Mouse (Mus musculus) lung, embryonic 14.5 days (tissue): ENCODE measurements around the gene Tex38. TPM values are rescaled to one million over a fixed set of nuclear protein-coding genes. Genes with fewer than 3 reads are reported as not detected.

Source experiments
- ATAC-seq: fragments of 200-750 bp; cut with Nextera tagmentation; 2 replicates; pipeline ENCODE4 v1.8.0; 2017; ENCODE audit warnings: mild to moderate bottlenecking, moderate TSS enrichment, moderate library complexity; ENCODE audit not compliant: insufficient read depth
- DNase-seq: peaks from one replicate; pipeline ENCODE4 v3.0.0-alpha.2; 2015
- H3K27ac ChIP-seq: fragments of 300-500 bp; sonication (generic); 2 replicates; pipeline ENCODE4 v1.5.1; 2014; ENCODE audit warnings: low read depth, mild to moderate bottlenecking, moderate library complexity
- H3K27me3 ChIP-seq: fragments of 300-500 bp; sonication (generic); 2 replicates; pipeline ENCODE4 v1.6.1; 2014; ENCODE audit warnings: low read length, control low read depth; ENCODE audit not compliant: insufficient read depth
- H3K36me3 ChIP-seq: fragments of 300-500 bp; sonication (generic); 2 replicates; pipeline ENCODE4 v1.6.1; 2014; ENCODE audit warnings: control low read depth; ENCODE audit not compliant: insufficient read depth
- H3K4me1 ChIP-seq: fragments of 300-500 bp; sonication (generic); 2 replicates; pipeline ENCODE4 v1.6.1; 2014; ENCODE audit warnings: antibody characterized with exemption, control low read depth; ENCODE audit not compliant: insufficient read depth
- H3K4me2 ChIP-seq: fragments of 300-500 bp; sonication (generic); 2 replicates; pipeline ENCODE4 v1.6.1; 2014; ENCODE audit warnings: mild to moderate bottlenecking
- H3K4me3 ChIP-seq: fragments of 300-500 bp; sonication (generic); 2 replicates; pipeline ENCODE4 v1.5.1; 2014; ENCODE audit warnings: low read depth, low read length
- H3K9ac ChIP-seq: fragments of 300-500 bp; sonication (generic); 2 replicates; pipeline ENCODE4 v1.6.1; 2014
- H3K9me3 ChIP-seq: fragments of 300-500 bp; sonication (generic); 2 replicates; pipeline ENCODE4 v1.6.1; 2016; ENCODE audit warnings: low read depth, low read length, control low read depth
- CTCF ChIP-seq: IDR thresholded peaks from 2 replicates; pipeline ENCODE4 v1.5.1; 2016; ENCODE audit warnings: antibody characterized with exemption, low read depth
- WGBS: fragments of 180-500 bp; shearing (Covaris S2); extraction: QIAGEN DNeasy Blood & Tissue Kit; methylation state at CpG from one replicate; pipeline ENCODE4 v1.1.7; 2014; 5-methylcytosine and 5-hydroxymethylcytosine counted together
- polyA plus RNA-seq: library from polyadenylated mRNA; unstranded; fragments of >200 nt; fragmentation: Nextera tagmentation; extraction: Ambion mirVana; gene quantifications from 2 replicates; pipeline ENCODE4 v1.2.1, GENCODE M21; 2014

Tex38 gene
- polyA plus RNA-seq, 1 experiment from 2014 or later = not detected

DNA sequence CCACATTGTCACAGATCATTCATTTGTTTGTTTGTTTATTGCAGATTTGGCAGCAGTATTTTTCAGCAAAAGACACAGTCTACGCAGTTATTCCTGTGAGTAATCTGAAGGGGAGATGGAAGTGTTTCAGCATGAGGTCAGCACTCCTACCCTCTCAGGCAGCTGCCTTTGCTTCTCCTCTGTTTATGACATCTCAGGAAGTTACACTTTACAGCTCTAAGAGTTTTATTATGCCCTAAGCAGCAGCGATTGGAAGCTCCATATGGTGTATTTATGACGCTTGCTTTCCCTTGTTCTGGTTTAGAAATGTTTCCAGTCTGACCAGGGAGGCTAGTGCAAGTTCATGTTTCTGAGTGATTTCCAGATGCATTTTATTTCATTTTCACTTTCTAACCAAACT, 14.5 kb upstream of the Tex38 start:
- Histone ChIP-seq H3K4me1 (no peaks in the 10 kb centered on the region), H3K27me3 (no peaks in the 10 kb centered on the region), H3K9ac (no peak overlapping the region), H3K4me2 (no peak overlapping the region), H3K9me3 (no peaks in the 10 kb centered on the region), H3K36me3 (peaks cover 76% of the 10 kb centered on the region), H3K27ac (no peak overlapping the region), H3K4me3 (no peak overlapping the region)
- no peak for TF ChIP-seq CTCF
- DNase-seq (peak; percentile 55), ATAC-seq (peak; percentile 66; the same call in 1 of the 2 replicates)
- 57% methylated on average over 3 of the region's 3 CpGs for WGBS

DNA sequence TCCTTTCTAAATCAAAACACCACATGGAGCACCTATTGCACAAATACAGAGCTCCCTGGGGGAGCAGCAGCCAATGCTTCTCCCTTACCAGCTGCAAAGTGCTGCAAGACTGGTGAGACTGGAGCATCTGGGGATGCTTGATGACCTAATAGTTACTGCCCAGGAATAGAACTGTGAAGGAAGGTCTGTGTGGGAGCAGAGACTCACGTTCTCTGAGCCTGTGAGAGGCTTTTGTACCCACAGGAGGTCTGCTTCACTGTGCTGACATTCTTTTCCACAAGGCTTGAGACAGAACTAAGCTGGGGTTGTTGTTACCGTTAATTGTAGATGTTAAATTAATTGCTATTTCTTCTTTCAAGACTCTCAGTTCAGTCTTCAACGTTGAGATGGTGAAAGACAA, 10.0 kb upstream of the Tex38 start:
- DNase-seq (no peak), ATAC-seq (no peak)
- no peak overlapping the region for H3K4me3 ChIP-seq
- H3K27me3 ChIP-seq = no peaks in the 10 kb centered on the region
- no peaks in the 10 kb centered on the region for H3K9me3 ChIP-seq
- H3K4me2 ChIP-seq = no peak overlapping the region
- 85% methylated on average over 3 of the region's 3 CpGs for WGBS
- no peaks in the 10 kb centered on the region for H3K4me1 ChIP-seq
- H3K9ac ChIP-seq = no peak overlapping the region
- peaks cover 58% of the 10 kb centered on the region for H3K36me3 ChIP-seq
- H3K27ac ChIP-seq = no peak overlapping the region
- no peak for TF ChIP-seq CTCF

GRCm38 (mm10) chr4:115785511-115786034, 4.8 kb upstream of the Tex38 start:
- H3K36me3 ChIP-seq = peaks cover 19% of the 10 kb centered on the region
- 0 out of 2 replicates have a peak, but pooled peaks cover 3% of the 10 kb centered on the region for H3K4me1 ChIP-seq
- no peak for TF ChIP-seq CTCF
- 40% methylated on average over 7 of the region's 7 CpGs for WGBS
- peak overlapping the region; percentile 81 for H3K9ac ChIP-seq
- H3K9me3 ChIP-seq = no peaks in the 10 kb centered on the region
- peak; percentile 12; the same call in 1 of the 2 replicates for ATAC-seq
- H3K4me2 ChIP-seq = peak overlapping the region; percentile 70
- H3K27me3 ChIP-seq = no peaks in the 10 kb centered on the region
- peak overlapping the region; percentile 71 for H3K4me3 ChIP-seq
- H3K27ac ChIP-seq = no peak overlapping the region
- no peak for DNase-seq

DNA sequence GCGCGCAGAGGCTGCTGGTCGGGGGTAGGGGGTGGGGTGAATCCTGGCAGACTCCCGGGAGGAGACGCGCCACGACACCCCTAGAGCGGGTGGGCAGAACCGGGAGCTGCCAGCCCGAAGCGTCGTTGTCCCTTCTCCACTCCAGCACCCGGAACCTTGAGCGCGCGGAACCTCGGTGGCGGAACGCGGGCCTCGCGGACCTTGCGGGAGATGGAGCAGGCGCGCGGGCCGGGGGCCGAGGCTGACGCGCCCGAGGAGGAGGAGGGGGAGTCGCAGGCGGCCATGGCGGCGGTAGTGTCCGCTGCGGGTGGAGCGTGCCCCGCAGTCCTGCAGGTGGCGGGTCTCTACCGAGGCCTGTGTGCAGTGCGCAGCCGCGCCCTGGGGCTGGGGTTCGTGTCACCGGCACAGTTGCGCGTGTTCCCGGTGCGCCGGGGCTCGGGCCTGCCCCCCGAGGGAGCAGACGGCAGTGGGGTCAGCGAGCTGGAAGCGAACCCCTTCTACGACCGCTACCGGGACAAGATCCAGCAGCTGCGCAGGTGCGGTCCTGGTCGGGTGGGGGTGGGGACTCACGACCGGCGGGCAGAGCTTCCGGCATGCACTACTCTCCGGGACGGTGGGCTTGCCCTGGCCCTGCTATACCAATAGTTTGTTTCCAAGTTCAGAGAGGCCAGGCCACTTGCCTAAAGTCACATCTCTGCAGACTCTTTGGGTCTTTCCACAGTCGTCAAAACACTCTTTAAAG, 4.1 kb upstream of the Tex38 start, which contains the start of gene Atpaf1:
Atpaf1 (plus strand) TSS at position 44 of the 742 bp plus-strand sequence.
- WGBS = under 1% methylated on average over 69 of the region's 69 CpGs
- ATAC-seq = peak; percentile 90
- Histone ChIP-seq H3K4me1 (0 out of 2 replicates have a peak, but pooled peaks cover 3% of the 10 kb centered on the region), H3K4me2 (peak within 1 kb of the TSS; percentile 70), H3K36me3 (peaks cover 15% of the 10 kb centered on the region), H3K27ac (peak within 1 kb of the TSS; percentile 46; the same call in 1 of the 2 replicates), H3K9ac (peak within 1 kb of the TSS; percentile 81), H3K27me3 (no peaks in the 10 kb centered on the region), H3K9me3 (no peaks in the 10 kb centered on the region), H3K4me3 (peak within 1 kb of the TSS; percentile 71)
- TF ChIP-seq CTCF = no peak; the same call in 1 of the 2 replicates
- peak; percentile 79 for DNase-seq

DNA sequence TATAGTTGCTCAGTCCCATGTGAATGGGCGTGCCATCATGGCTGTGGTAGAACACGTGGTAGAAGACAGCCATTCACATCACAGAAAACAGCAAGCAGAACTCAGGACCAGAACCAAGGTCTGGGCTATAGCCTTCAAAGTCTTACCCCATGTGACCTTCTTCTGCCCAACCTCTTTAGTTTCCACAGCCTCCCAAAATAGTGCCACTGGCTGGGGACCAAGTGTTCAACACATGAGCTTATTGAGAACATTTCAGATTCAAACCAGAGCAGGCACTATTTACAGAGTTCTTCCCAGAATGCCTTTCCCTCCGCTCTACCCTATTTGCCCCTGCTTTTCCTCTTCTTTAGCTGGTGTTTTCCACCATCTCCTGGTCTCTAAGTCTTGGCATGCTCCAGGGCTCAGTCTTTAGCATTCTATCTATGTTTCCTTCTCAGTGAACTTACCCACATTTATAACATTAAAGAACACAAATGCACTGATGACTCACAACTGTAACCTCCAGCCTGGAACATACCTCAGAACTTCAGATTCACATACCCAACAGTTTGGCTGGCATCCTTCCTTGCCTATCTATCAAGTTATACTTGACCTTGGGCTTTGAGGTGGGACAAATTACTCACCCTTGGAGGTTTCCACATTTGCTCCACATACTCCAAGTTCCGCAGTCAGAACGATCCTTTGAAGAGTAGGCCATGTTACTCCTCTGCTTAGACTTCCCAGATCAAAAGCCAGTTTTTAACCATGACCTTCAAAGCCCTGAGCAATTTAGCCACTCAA, 1.4 kb upstream of the Tex38 start:
- TF ChIP-seq CTCF = no peak

DNA sequence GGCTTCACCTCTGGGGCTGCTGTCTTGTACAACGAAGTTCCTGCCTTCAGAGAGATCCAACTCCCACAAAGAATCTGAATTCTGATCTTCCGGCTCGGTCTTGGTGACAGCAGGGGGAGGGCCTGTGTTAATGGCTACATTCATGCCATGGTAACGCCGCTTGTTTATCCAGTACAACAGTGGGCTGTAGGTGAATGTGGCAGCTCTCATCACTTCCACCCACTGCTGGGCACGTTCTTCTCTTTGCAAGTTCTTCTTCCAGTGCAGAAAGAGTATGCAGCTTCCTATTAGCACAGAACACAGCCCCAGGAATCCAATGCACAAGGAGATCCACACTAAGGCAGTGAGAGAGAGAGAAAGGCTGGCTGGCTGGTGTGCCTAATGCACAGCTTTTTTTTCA, 549 bp downstream of the Tex38 start:
- Histone ChIP-seq H3K36me3 (0 out of 2 replicates have a peak, but pooled peaks cover 11% of the 10 kb centered on the region), H3K27ac (no peak overlapping the region), H3K4me1 (no peaks in the 10 kb centered on the region), H3K4me3 (no peak overlapping the region), H3K9ac (no peak overlapping the region), H3K4me2 (no peak overlapping the region), H3K9me3 (no peaks in the 10 kb centered on the region), H3K27me3 (no peaks in the 10 kb centered on the region)
- ATAC-seq (no peak), DNase-seq (no peak)
- WGBS = 37% methylated on average over 6 of the region's 6 CpGs
- no peak for TF ChIP-seq CTCF

More for the DNA sequence above, 1.4 kb upstream of the Tex38 start:
- ATAC-seq (no peak), DNase-seq (no peak)
- Histone ChIP-seq H3K27ac (no peak overlapping the region), H3K9me3 (no peaks in the 10 kb centered on the region), H3K9ac (no peak overlapping the region), H3K4me2 (no peak overlapping the region), H3K36me3 (no peaks in the 10 kb centered on the region), H3K4me3 (no peak overlapping the region), H3K27me3 (no peaks in the 10 kb centered on the region), H3K4me1 (0 out of 2 replicates have a peak, but pooled peaks cover 3% of the 10 kb centered on the region)
- 82% methylated on average over 5 of the region's 5 CpGs for WGBS

GRCm38 (mm10) chr4:115777627-115778026, 3.2 kb downstream of the Tex38 start:
- no peak overlapping the region for H3K4me2 ChIP-seq
- no peaks in the 10 kb centered on the region for H3K9me3 ChIP-seq
- H3K36me3 ChIP-seq = peaks cover 25% of the 10 kb centered on the region
- no peak for ATAC-seq
- 91% methylated on average over 2 of the region's 2 CpGs for WGBS
- H3K4me1 ChIP-seq = no peaks in the 10 kb centered on the region
- H3K27ac ChIP-seq = no peak overlapping the region
- H3K4me3 ChIP-seq = no peak overlapping the region
- DNase-seq = no peak
- no peak overlapping the region for H3K9ac ChIP-seq
- H3K27me3 ChIP-seq = no peaks in the 10 kb centered on the region
- TF ChIP-seq CTCF = no peak
